Mouse (Mus musculus): ENCODE data around the gene Car9.

The Car9 gene

DNA sequence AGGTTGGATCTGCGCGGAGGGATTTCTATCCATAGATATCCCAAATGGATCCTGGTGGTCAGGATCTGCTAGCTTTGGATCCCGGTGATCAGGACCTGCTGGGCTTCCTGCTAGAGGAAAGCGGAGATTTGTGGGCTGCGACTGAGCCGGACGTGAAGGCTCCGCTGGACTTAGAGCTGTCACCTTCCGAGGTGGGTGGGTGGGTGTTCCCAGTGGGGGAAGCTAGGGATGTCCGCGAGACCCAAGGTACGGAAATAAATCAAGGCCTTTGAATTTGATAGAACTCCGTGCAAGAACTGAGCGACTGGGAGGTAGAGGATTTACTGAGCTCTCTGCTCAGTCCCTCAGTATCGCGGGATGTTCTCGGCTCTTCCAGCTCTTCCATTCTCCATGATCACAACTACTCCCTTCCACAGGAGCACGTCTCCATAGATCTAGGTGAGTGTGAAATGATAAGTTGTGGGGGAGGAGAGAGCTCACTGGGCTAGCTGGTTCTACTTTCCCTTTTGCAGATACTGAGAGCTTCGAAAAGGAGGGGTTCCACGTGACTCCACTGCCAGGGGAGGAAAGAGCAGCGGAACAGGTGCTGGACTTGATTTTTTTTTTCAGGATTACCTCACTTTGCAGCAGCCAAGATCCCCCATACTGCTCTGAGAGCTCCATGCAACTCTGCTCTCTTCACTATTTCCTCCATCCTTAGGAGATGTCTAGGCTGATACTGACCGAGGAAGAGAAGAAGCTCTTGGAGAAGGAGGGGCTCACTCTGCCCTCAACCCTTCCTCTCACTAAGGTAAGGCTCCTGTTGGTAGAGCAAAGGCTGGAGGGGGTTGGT lies 56.2 kb downstream of the Car9 start:
- no peak for DNase-seq (ENCODE audit: low spot score)
